Mouse (Mus musculus): ENCODE measurements around the gene Wbp4.

DNA sequence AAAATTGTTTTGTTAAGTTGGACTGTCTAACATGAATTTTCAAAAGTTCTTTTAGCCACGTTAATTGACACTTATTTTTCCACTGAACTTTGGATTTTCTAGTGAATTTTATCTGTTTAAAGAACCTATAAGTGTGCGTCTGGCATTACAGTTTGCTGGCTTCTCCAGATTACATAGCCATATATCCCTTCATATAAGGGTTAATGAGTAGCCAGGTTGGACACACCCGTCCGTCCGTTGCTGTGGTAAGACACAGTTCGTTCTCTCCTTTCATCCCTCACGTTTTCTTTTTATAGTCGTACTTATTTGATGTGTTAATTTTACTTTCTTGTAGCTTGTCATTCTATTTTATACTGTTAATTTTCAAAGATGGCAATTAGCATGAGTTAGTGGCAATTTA lies 33.8 kb upstream of the Wbp4 start:
- no peak for TF ChIP-seq CTCF (IDR thresholded peaks at IDR 0.05; ENCODE audit: low read depth, low read length)
- no peak for TF ChIP-seq POLR2A (IDR thresholded peaks at IDR 0.05; ENCODE audit: insufficient read depth, low read length)

Measured in ES-Bruce4 (cell line).